Mouse (Mus musculus) MEL (cell line): ENCODE data around the gene St7.

Experiments used
- CTCF ChIP-seq, 3 experiments: IDR thresholded peaks in 2 of 3; conservative IDR thresholded peaks in 1 of 3; 2 replicates each; pipeline ENCODE4 v1.5.1; 2011 to 2012; ENCODE audit warnings: low read length in 3 of 3, low read depth in 2 of 3, mild to moderate bottlenecking in 2 of 3, improper control_type of control experiment in 1 of 3, inconsistent platforms in 1 of 3, mixed read lengths in 1 of 3, moderate library complexity in 1 of 3; ENCODE audit not compliant: control insufficient read depth in 1 of 3, insufficient read depth in 1 of 3, poor library complexity in 1 of 3, severe bottlenecking in 1 of 3
- ELF1 ChIP-seq: IDR thresholded peaks from 2 replicates; pipeline ENCODE4 v1.6.1; 2014; ENCODE audit warnings: low read depth, mild to moderate bottlenecking, inconsistent platforms, low read length, improper control_type of control experiment, moderate library complexity
- EP300 ChIP-seq, 2 experiments: IDR thresholded peaks; 2 replicates each; pipeline ENCODE4 v1.6.1; 2011; ENCODE audit warnings: improper control_type of control experiment in 2 of 2, low read length in 2 of 2, low read depth in 1 of 2, mild to moderate bottlenecking in 1 of 2
- MYC ChIP-seq: IDR thresholded peaks from 2 replicates; pipeline ENCODE4 v1.6.1; 2011; ENCODE audit warnings: low read depth, mild to moderate bottlenecking, low read length, improper control_type of control experiment, moderate library complexity
- POLR2A ChIP-seq, 2 experiments: IDR thresholded peaks; 2 replicates each; pipeline ENCODE4 v1.6.1; 2011 to 2012; ENCODE audit warnings: low read length in 2 of 2, mild to moderate bottlenecking in 2 of 2, control low read depth in 1 of 2, improper control_type of control experiment in 1 of 2, low read depth in 1 of 2, moderate library complexity in 1 of 2; ENCODE audit not compliant: control insufficient read depth in 1 of 2, insufficient read depth in 1 of 2, poor library complexity in 1 of 2
- POLR2AphosphoS2 ChIP-seq: IDR thresholded peaks from 2 replicates; pipeline ENCODE4 v1.6.1; 2011; ENCODE audit warnings: low read length, improper control_type of control experiment
- POLR2AphosphoS5 ChIP-seq: IDR thresholded peaks from 2 replicates; pipeline ENCODE4 v1.6.1; 2012; ENCODE audit warnings: low read depth, borderline replicate concordance, mild to moderate bottlenecking, inconsistent platforms, low read length, moderate library complexity, mixed read lengths
- UBTF ChIP-seq: IDR thresholded peaks from 2 replicates; pipeline ENCODE4 v1.6.1; 2012; ENCODE audit warnings: low read depth, mild to moderate bottlenecking, inconsistent platforms, low read length, improper control_type of control experiment, moderate library complexity, borderline replicate concordance; ENCODE audit not compliant: insufficient read depth
- ZC3H11A ChIP-seq: IDR thresholded peaks from 2 replicates; pipeline ENCODE4 v1.6.1; 2012; ENCODE audit warnings: low read depth, mild to moderate bottlenecking, inconsistent platforms, low read length, improper control_type of control experiment
- ZNF384 ChIP-seq: IDR thresholded peaks from 2 replicates; pipeline ENCODE4 v1.6.1; 2012; ENCODE audit warnings: low read depth, mild to moderate bottlenecking, inconsistent platforms, low read length, improper control_type of control experiment

- TF ChIP-seq UBTF, result no peak
- TF ChIP-seq CTCF (IDR thresholded peaks at IDR 0.05 in 2 of 3, conservative IDR thresholded peaks at IDR 0.05 in 1 of 3; ENCODE audit: control insufficient read depth in 1 of 3, insufficient read depth in 1 of 3, low read depth in 2 of 3, low read length in 3 of 3, poor library complexity in 1 of 3, severe bottlenecking in 1 of 3), result no peak
- TF ChIP-seq ZNF384, result no peak
- TF ChIP-seq ELF1, result no peak
- TF ChIP-seq POLR2AphosphoS2, result no peak
- TF ChIP-seq POLR2A (IDR thresholded peaks at IDR 0.05; ENCODE audit: control insufficient read depth in 1 of 2, insufficient read depth in 1 of 2, low read depth in 1 of 2, low read length in 2 of 2, poor library complexity in 1 of 2), result no peak
- no peak for TF ChIP-seq MYC
- no peak for TF ChIP-seq POLR2AphosphoS5
- no peak for TF ChIP-seq EP300 (IDR thresholded peaks at IDR 0.05; ENCODE audit: low read depth in 1 of 2, low read length in 2 of 2)
- no peak for TF ChIP-seq ZC3H11A
Measured at GRCm38 (mm10) chr6:17787810-17788209, 95.1 kb downstream of the St7 start.
